Mouse (Mus musculus) small intestine, adult 2 months (tissue): ENCODE measurements at regions not wholly inside any gene's neighbourhood (a gene's known extent, or its start where the extent isn't known, plus 50 kb on each side); places are given as distances from the start of the nearest gene placed in this dataset.

Source experiments
- H3K27ac ChIP-seq: fragments of 200-500 bp; 2 replicates; pipeline ENCODE4 v1.5.1; 2012; ENCODE audit warnings: low read depth, low read length, control low read depth, inconsistent platforms; ENCODE audit not compliant: insufficient read depth
- H3K27me3 ChIP-seq: fragments of 200-500 bp; 2 replicates; pipeline ENCODE4 v1.6.1; 2012; ENCODE audit warnings: mild to moderate bottlenecking, moderate library complexity, low read length, inconsistent platforms; ENCODE audit not compliant: control insufficient read depth, insufficient read depth
- H3K36me3 ChIP-seq: fragments of 200-500 bp; 2 replicates; pipeline ENCODE4 v1.6.1; 2012; ENCODE audit warnings: mild to moderate bottlenecking, low read length, control low read depth, inconsistent platforms; ENCODE audit not compliant: control insufficient read depth, insufficient read depth
- H3K4me1 ChIP-seq: fragments of 200-500 bp; 2 replicates; pipeline ENCODE4 v1.6.1; 2012; ENCODE audit warnings: low read length, inconsistent platforms, mixed read lengths; ENCODE audit not compliant: control insufficient read depth, insufficient read depth, insufficient read length
- H3K4me3 ChIP-seq: fragments of 200-500 bp; 2 replicates; pipeline ENCODE4 v1.5.1; 2012; ENCODE audit warnings: low read depth, mild to moderate bottlenecking, control low read depth, inconsistent platforms, low read length, moderate library complexity
- CTCF ChIP-seq: fragments of 200-500 bp; IDR thresholded peaks from 2 replicates; pipeline ENCODE4 v1.5.1; 2012; ENCODE audit warnings: low read depth, mild to moderate bottlenecking, control low read depth, inconsistent platforms, low read length, moderate library complexity, mixed read lengths; ENCODE audit not compliant: insufficient replicate concordance, insufficient read length; ENCODE audit errors: extremely low read depth
- POLR2A ChIP-seq: fragments of 200-500 bp; IDR thresholded peaks from 2 replicates; pipeline ENCODE4 v1.6.1; 2012; ENCODE audit warnings: low read depth, mild to moderate bottlenecking, control low read depth, inconsistent platforms, low read length, moderate library complexity
- WGBS: fragments of 180-500 bp; shearing (Covaris S2); methylation state at CpG from one replicate; pipeline ENCODE4 v1.1.7; 2018; 5-methylcytosine and 5-hydroxymethylcytosine counted together

DNA sequence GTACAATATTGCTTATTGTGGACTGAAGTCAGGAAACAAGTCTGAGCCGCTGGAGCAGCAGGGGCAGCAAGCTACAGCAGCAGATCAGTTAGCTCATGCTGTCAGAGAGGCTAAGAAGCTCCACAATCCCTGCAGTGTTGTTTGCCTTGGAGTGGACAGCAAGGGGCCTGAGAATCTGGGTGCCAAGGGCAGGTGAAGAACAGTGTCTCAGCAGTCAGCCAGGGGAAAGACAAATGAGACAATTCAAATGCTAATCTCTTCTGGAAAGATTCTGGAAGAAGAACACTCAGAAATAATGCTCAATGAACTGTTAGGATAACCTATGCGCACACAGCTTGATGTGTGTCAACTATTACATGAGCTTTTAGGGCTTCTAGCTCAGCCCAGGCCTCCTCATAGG is 315.5 kb upstream of the Nrp1 start:
- WGBS = 84% methylated on average over 2 of the region's 2 CpGs
- Histone ChIP-seq H3K27me3 (no peaks in the 10 kb centered on the region), H3K27ac (no peak overlapping the region), H3K4me3 (no peak overlapping the region), H3K4me1 (no peaks in the 10 kb centered on the region), H3K36me3 (no peaks in the 10 kb centered on the region)
- no peak for TF ChIP-seq CTCF
- TF ChIP-seq POLR2A = no peak

DNA sequence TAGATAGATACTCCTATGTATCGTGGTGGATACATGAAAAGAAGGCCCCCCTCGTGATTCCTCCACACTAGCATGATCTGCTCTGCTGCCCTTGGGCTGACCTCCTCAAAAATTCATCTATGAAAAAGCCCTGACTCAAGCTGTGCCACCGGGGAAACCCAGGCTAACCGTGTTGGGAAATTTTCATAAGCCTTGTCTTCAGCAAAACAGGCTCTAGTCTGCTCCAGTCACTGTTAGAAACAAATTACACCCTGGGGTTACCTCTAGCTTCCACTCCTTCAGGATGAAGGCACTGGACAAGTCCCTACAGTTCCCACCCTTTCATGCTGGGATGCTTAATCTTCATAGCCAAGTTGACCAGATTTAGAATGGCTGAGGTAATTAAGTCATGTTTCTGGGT is 315.0 kb upstream of the Nrp1 start:
- no peaks in the 10 kb centered on the region for H3K4me1 ChIP-seq
- WGBS = 82% methylated on average over 4 of the region's 4 CpGs
- H3K27me3 ChIP-seq = no peaks in the 10 kb centered on the region

DNA sequence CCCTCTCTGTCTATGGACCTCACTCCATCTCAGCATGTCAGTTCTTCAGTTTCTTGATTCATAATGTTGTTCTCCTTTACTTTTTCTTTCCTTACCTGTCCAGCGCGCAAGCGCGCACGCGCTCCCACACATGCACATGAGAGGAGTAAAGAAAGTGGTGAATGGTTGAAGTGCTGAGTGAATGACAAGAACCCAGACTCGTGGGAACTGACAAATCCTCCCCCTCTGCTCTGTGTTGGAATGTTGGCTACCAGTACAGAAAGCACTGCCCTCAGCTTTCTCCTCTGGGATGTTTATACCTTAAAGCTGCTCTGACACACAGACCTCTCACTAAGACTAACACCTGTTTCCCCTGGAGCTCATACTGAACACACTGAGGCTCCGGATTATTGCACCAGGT is 302.2 kb upstream of the Nrp1 start:
- 88% methylated on average over 8 of the region's 8 CpGs for WGBS
- no peaks in the 10 kb centered on the region for H3K4me1 ChIP-seq
- no peaks in the 10 kb centered on the region for H3K36me3 ChIP-seq
- H3K27ac ChIP-seq = no peak overlapping the region
- H3K27me3 ChIP-seq = no peaks in the 10 kb centered on the region
- no peak overlapping the region for H3K4me3 ChIP-seq
- TF ChIP-seq POLR2A (no peak), CTCF (no peak)

More for the DNA sequence above, 315.0 kb upstream of the Nrp1 start:
- no peak overlapping the region for H3K4me3 ChIP-seq
- no peak overlapping the region for H3K27ac ChIP-seq
- no peak for TF ChIP-seq CTCF
- no peak for TF ChIP-seq POLR2A
- H3K36me3 ChIP-seq = no peaks in the 10 kb centered on the region

DNA sequence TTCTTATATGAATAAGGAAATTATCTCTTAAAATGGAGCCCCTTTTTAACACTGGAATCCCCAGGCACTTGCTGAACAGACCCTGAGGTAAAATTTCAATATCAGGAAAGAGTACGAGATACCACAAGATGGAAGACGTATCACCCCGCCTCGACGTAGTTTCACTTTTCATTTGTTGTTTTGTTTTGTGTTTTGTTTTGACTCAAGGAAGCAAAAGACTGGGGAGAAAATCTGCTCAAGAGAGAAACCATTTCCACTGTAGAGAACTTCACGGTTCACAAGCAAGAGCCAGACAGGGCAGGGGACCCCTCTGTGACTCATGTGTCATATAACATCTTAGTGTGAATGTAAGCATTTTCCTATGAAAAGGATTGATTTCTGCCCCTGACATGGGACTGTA is 300.6 kb upstream of the Nrp1 start:
- Histone ChIP-seq H3K27ac (no peak overlapping the region), H3K27me3 (no peaks in the 10 kb centered on the region), H3K4me3 (no peak overlapping the region), H3K36me3 (no peaks in the 10 kb centered on the region), H3K4me1 (no peaks in the 10 kb centered on the region)
- TF ChIP-seq CTCF (no peak), POLR2A (no peak)
- 82% methylated on average over 6 of the region's 6 CpGs for WGBS

DNA sequence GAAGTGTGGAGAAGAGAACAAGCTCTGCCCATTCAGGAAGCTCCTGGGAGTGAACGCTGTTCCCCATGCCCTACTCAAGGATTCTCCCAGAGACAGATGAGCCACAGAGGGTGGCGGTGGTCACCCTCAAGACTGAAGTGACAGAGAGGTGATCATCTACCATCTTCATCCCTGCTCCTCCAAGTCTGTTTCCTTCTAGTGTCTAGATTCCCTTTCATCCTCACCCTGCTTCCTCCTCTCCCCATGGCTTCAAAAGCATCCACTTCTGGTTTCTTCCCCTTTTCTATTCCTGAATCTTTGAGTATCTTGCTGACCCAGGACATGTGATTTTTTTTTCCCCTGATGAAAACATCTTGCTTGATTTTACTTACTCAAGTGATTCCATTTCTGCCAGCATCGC is 298.6 kb upstream of the Nrp1 start:
- 91% methylated on average over 3 of the region's 3 CpGs for WGBS
- H3K27me3 ChIP-seq = no peaks in the 10 kb centered on the region
- TF ChIP-seq POLR2A (no peak), CTCF (no peak)
- no peak overlapping the region for H3K27ac ChIP-seq
- no peaks in the 10 kb centered on the region for H3K36me3 ChIP-seq
- H3K4me1 ChIP-seq = no peaks in the 10 kb centered on the region
- no peak overlapping the region for H3K4me3 ChIP-seq

DNA sequence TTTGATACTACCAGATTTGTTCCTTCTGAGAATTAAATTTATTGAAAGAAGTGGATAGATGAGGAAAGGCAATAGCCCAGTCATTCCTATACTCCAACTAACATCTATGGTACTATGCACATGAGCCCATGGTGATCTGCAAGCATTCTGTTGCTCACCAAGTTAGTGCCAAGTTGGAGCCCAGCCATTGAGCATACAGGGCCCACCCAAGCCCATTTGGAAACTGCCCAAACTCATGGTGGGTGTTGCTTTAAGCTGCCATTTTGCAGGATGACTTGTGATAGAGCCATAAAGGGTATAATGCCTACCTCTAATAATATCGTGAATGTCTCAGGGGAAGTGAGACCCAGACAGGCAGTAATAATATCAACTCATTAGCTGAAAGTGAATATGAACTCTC is 294.2 kb upstream of the Nrp1 start:
- Histone ChIP-seq H3K27me3 (no peaks in the 10 kb centered on the region), H3K27ac (no peak overlapping the region), H3K4me1 (no peaks in the 10 kb centered on the region), H3K4me3 (no peak overlapping the region), H3K36me3 (no peaks in the 10 kb centered on the region)
- no peak for TF ChIP-seq CTCF
- TF ChIP-seq POLR2A = no peak
- 84% methylated on average over 1 of the region's 1 CpGs for WGBS

DNA sequence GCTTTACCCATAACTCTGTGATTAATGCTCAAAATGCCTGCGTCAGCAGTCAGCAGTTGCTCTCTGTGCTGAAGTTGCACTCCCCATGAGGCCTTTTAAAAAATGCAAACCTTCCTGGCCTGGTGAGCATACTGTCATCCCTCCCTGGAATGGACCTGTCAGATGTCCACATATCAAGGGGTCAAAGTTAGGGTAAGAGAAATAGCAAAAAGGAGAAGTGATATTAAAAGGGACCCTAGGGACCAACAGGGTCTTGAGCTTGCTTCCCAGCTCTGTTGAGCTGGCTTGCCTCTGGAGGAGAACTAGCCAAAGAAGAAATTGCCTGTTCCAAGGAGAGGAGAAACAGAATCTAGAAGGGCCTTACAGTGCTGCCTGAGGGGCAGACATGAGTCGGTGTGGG is 293.3 kb upstream of the Nrp1 start:
- no peaks in the 10 kb centered on the region for H3K27me3 ChIP-seq
- H3K27ac ChIP-seq = no peak overlapping the region
- H3K36me3 ChIP-seq = no peaks in the 10 kb centered on the region
- no peaks in the 10 kb centered on the region for H3K4me1 ChIP-seq
- TF ChIP-seq POLR2A = no peak
- TF ChIP-seq CTCF = no peak
- no peak overlapping the region for H3K4me3 ChIP-seq
- WGBS = 86% methylated on average over 2 of the region's 2 CpGs
